Mouse (Mus musculus) urinary bladder, postnatal 4 days (tissue): Measurements from ENCODE around the gene Olfr1094.

Experiments used
- DNase-seq, 2 experiments: peaks; one replicate each; pipeline ENCODE4 v3.0.0; 2021 to 2022; ENCODE audit warnings: low spot score in 2 of 2

Gene Olfr1094

DNA sequence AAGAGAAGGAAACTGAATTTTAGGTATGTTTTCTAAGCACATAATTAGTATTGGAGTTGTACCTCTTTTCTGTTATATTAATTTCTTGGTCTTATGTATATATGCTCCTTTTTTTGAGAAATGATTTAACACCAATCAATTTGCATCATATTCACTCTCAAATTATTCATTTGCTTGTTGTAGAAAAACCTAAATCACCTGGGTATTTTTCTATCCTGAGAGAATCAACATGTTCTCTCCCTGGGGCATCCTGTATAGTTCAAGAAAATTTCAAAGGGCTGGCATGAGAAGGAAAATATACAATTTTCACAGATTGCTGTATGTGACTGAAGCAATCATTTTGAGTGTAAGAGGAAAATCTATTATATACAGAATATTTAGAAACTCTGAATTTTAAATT lies at the start of gene Olfr1094:
TSS of gene Olfr1094 (plus strand) at position 301 of the 400 bp plus-strand sequence.
- no peak for DNase-seq

DNA sequence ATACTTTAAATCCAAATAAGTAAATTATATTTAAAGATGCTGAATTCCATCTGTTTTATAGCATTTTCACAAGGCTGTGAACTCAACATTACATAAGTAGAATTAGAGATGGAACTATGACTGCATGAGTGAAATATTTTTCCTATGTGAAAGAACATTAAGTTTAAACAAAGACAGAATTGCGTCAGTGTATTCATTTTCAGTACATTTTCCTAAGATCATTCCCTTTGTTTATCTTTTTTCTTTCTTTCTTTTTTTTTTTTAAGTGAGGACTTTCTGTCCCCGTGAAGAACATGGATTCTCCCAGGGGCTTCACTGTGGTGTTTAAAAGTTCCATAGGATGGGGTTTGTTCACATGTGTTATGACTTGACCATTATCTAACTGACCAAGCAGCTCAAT lies 42.3 kb upstream of the Olfr1094 start, which contains the start of gene Olfr1093:
TSS of gene Olfr1093 (plus strand) at position 301 of the 400 bp plus-strand sequence.
- DNase-seq: no peak

DNA sequence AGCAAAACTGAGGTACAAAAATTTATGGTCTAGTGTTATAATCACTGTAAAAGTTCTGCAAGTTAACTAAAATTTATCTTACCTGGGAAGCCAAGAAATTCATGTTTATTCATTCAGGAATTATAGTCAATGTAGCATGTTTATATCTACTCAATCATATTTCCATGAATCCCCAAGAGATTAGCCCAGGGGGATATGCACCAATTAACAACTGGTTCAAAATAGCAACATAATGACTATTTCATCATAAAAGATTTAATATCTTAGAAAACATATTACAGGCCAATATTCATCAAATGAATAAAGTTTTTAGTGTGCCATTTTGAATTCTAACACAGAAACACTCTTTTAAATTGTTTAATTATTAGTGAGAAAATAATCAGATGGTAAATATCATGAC lies 14.5 kb upstream of the Olfr1094 start, which contains the start of gene Olfr141:
TSS of gene Olfr141 (minus strand) at position 101 of the 400 bp plus-strand sequence.
- no peak for DNase-seq

DNA sequence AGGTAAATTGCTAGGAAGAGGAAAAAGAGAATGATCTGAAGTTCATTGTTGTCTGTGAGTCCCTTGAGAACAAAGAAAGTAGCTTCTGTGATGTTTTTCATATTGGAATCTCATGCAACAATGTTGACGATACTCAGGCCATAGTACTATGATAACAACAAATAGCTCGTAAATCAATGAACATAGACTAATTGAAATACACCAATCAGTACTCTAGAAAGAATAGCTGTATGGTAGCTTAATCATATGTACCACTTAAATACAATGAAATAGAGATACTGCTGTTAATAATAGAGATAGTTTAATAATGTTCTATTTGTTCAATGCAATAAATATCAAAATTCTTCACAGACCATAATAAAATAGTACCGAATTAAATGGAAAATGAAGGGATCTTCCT lies 27.1 kb downstream of the Olfr1094 start, which contains the start of gene Olfr1095:
TSS of gene Olfr1095 (minus strand) at position 101 of the 400 bp plus-strand sequence.
- no peak for DNase-seq

DNA sequence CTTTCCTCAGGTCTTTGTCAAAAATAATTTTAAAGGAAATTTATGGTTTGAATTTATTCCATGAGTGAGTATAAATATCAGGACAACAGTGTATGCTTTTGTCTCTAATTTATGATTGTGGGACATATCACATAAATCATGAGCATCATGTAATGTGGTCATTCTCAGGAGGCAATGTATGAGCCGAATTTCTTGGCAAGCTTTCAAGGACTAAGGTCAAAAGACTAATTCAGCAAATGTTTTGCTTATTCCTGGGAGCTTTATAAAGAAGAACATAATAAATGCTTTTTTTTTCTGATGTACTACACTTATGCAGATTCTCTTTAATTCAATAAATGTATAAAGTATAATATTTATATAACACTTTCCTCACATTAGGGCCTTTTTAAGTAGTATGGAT lies 50.2 kb downstream of the Olfr1094 start, which contains the start of gene Gm13723:
TSS of gene Gm13723 (minus strand) at position 101 of the 400 bp plus-strand sequence.
- no peak for DNase-seq
